Mouse (Mus musculus) gastrocnemius, postnatal 25 days (tissue): ENCODE data around the gene Vmn2r43. TPM values are rescaled to one million over a fixed set of nuclear protein-coding genes. Genes with fewer than 3 reads are reported as not detected.
"Not testable (repeated sequence)": the region's sequence is repeated elsewhere in the genome, so short reads cannot be mapped to it uniquely, and the experiment has no call there.

Experiments used
- DNase-seq: peaks from one replicate; pipeline ENCODE4 v3.0.0; 2022
- long read RNA-seq, 2 experiments: library from polyadenylated mRNA; stranded (forward); transcript quantifications; one replicate each; pipeline ENCODE4 v2.0.0; 2021
- total RNA-seq, 2 experiments: library from RNA; stranded (reverse); gene quantifications; 1 replicate in 1 of 2; 2 replicates in 1 of 2; pipeline ENCODE4 v1.2.3; 2021

Vmn2r43 gene
- not detected for total RNA-seq
- long read RNA-seq, experiment 1 = 0 reads
- long read RNA-seq, experiment 2 = 0 reads

DNA sequence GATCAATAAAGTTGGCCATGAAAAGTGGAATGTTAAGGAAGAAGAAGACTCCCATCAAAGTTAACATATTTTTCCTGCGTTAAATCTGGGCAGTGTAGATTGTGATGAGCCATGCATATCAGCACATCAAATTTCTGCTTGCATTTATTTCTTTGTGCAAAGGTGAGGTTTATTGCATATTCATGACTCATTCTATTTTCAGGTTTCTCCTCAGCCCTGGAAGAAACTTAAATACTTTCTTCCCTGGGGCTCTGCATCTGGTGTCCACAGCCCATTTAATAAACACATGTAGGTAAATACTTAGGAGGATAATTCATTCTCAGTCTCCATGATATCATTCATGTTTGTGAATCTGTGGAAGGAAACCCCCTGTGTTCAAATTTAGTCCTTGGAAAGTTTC is at the start of gene Vmn2r43:
Gene Vmn2r43 (minus strand): TSS at position 101 of the 400 bp plus-strand sequence.
- not testable (repeated sequence) for DNase-seq

DNA sequence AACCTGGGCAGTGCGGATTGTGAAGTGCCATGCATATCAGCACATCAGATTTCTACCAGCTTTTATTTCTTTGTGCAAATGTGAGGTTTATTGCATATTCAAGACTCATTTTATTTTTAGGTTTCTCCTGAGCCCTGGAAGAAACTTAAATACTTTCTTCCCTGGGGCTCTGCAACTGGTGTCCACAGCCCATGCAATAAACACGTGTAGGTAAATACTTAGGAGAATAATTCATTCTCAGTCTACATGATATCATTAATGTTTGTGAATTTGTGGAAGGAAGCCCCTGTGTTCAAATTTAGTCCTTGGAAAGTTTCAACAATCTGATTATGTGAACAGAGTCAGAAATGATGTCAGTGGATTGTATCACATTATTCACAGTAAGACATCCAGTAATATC is 60.2 kb downstream of the Vmn2r43 start, which contains the start of gene Vmn2r42:
Gene Vmn2r42 (minus strand): TSS at position 101 of the 400 bp plus-strand sequence.
- not testable (repeated sequence) for DNase-seq

Other genes with a start within 250 kb of the Vmn2r43 start
- not detected for gene Vmn2r41, start 98.9 kb downstream of the Vmn2r43 start, total RNA-seq
- gene Vmn2r42, start 60.3 kb downstream of the Vmn2r43 start, total RNA-seq = not detected
- gene Vmn2r44, start 122.7 kb upstream of the Vmn2r43 start, total RNA-seq = not detected
- gene Vmn2r45, start 228.5 kb upstream of the Vmn2r43 start, total RNA-seq = not detected